Mouse (Mus musculus) embryonic facial prominence, embryonic 10.5 days (tissue): ENCODE measurements around the gene Shroom4. TPM values are rescaled to one million over a fixed set of nuclear protein-coding genes. Genes with fewer than 3 reads are reported as not detected.
A peak's percentile ranks its signal among the peaks of the same experiment; 100 is the strongest.

ENCODE experiments used
- DNase-seq: peaks from one replicate; pipeline ENCODE4 v3.0.0-alpha.2; 2017; ENCODE audit warnings: low spot score
- H3K27ac ChIP-seq: fragments of 300-500 bp; sonication (generic); replicated peaks from 2 replicates; pipeline ENCODE4 v1.5.1; 2016; ENCODE audit warnings: mild to moderate bottlenecking
- H3K27me3 ChIP-seq: fragments of 300-500 bp; sonication (generic); replicated peaks from 2 replicates; pipeline ENCODE4 v1.6.1; 2016; ENCODE audit warnings: low read depth, mild to moderate bottlenecking; ENCODE audit not compliant: poor library complexity, severe bottlenecking
- H3K36me3 ChIP-seq: fragments of 300-500 bp; sonication (generic); replicated peaks from 2 replicates; pipeline ENCODE4 v1.6.1; 2016; ENCODE audit warnings: mild to moderate bottlenecking, moderate library complexity
- H3K4me1 ChIP-seq: fragments of 300-500 bp; sonication (generic); 2 replicates; pipeline ENCODE4 v1.6.1; 2016
- H3K4me3 ChIP-seq: fragments of 300-500 bp; sonication (generic); 2 replicates; pipeline ENCODE4 v1.5.1; 2016; ENCODE audit warnings: mild to moderate bottlenecking, moderate library complexity
- H3K9me3 ChIP-seq: fragments of 300-500 bp; sonication (generic); 2 replicates; pipeline ENCODE4 v1.6.1; 2016; ENCODE audit warnings: mild to moderate bottlenecking
- WGBS: fragments of 180-500 bp; shearing (Covaris S2); methylation state at CpG from one replicate; pipeline ENCODE4 v1.1.7; 2016; 5-methylcytosine and 5-hydroxymethylcytosine counted together
- polyA plus RNA-seq: library from polyadenylated mRNA; unstranded; fragments of >200 nt; fragmentation: Nextera tagmentation; extraction: Ambion mirVana; gene quantifications from 2 replicates; pipeline ENCODE4 v1.2.1, GENCODE M21; 2016

The Shroom4 gene
- polyA plus RNA-seq, 1 experiment from 2014 or later: 8.8 TPM

- WGBS: 82% methylated on average over 3 of the region's 3 CpGs
- no peak overlapping the region for H3K4me3 ChIP-seq
- no peaks in the 10 kb centered on the region for H3K4me1 ChIP-seq
- H3K9me3 ChIP-seq: no peaks in the 10 kb centered on the region
- no peak overlapping the region for H3K27ac ChIP-seq
- DNase-seq: no peak
- H3K27me3 ChIP-seq: no peaks in the 10 kb centered on the region
- H3K36me3 ChIP-seq: no peaks in the 10 kb centered on the region
Measured at GRCm38 (mm10) chrX:6517217-6517616, 117.6 kb downstream of the Shroom4 start.

GRCm38 (mm10) chrX:6518421-6518820 is 118.8 kb downstream of the Shroom4 start:
- H3K9me3 ChIP-seq: no peaks in the 10 kb centered on the region
- WGBS: 57% methylated on average over 2 of the region's 2 CpGs

GRCm38 (mm10) chrX:6522935-6523334 is 123.3 kb downstream of the Shroom4 start:
- H3K4me1 ChIP-seq: no peaks in the 10 kb centered on the region
- H3K27me3 ChIP-seq: no peaks in the 10 kb centered on the region
- DNase-seq: no peak
- H3K27ac ChIP-seq: no peak overlapping the region
- H3K4me3 ChIP-seq: no peak overlapping the region
- H3K9me3 ChIP-seq: no peaks in the 10 kb centered on the region
- no peaks in the 10 kb centered on the region for H3K36me3 ChIP-seq
- 70% methylated on average over 2 of the region's 2 CpGs for WGBS

More at GRCm38 (mm10) chrX:6518421-6518820, 118.8 kb downstream of the Shroom4 start:
- Histone ChIP-seq H3K36me3 (no peaks in the 10 kb centered on the region), H3K27me3 (no peaks in the 10 kb centered on the region), H3K27ac (no peak overlapping the region), H3K4me1 (no peaks in the 10 kb centered on the region), H3K4me3 (no peak overlapping the region)
- DNase-seq: no peak

- Histone ChIP-seq H3K27me3 (no peaks in the 10 kb centered on the region), H3K36me3 (no peaks in the 10 kb centered on the region), H3K4me1 (no peaks in the 10 kb centered on the region), H3K27ac (no peak overlapping the region), H3K9me3 (no peaks in the 10 kb centered on the region), H3K4me3 (no peak overlapping the region)
- WGBS: 75% methylated on average over 2 of the region's 2 CpGs
- DNase-seq: no peak
Measured at GRCm38 (mm10) chrX:6536636-6537035, 137.0 kb downstream of the Shroom4 start.

- WGBS: 91% methylated on average over 2 of the region's 2 CpGs
- H3K9me3 ChIP-seq: no peaks in the 10 kb centered on the region
- no peak overlapping the region for H3K27ac ChIP-seq
- no peaks in the 10 kb centered on the region for H3K4me1 ChIP-seq
- no peaks in the 10 kb centered on the region for H3K27me3 ChIP-seq
- DNase-seq: no peak
- no peak overlapping the region for H3K4me3 ChIP-seq
- H3K36me3 ChIP-seq: no peaks in the 10 kb centered on the region
Measured at GRCm38 (mm10) chrX:6537689-6538088, 138.0 kb downstream of the Shroom4 start.

- no peak for DNase-seq
- no peaks in the 10 kb centered on the region for H3K36me3 ChIP-seq
- H3K4me3 ChIP-seq: no peak overlapping the region
- no peaks in the 10 kb centered on the region for H3K27me3 ChIP-seq
- no peak overlapping the region for H3K27ac ChIP-seq
- H3K9me3 ChIP-seq: no peaks in the 10 kb centered on the region
- WGBS: 79% methylated on average over 1 of the region's 1 CpGs
- H3K4me1 ChIP-seq: no peaks in the 10 kb centered on the region
Measured at GRCm38 (mm10) chrX:6565066-6565465, 165.4 kb downstream of the Shroom4 start.

- H3K9me3 ChIP-seq: no peaks in the 10 kb centered on the region
- no peaks in the 10 kb centered on the region for H3K36me3 ChIP-seq
- WGBS: 41% methylated on average over 1 of the region's 1 CpGs
- no peaks in the 10 kb centered on the region for H3K4me1 ChIP-seq
- no peak overlapping the region for H3K27ac ChIP-seq
- no peaks in the 10 kb centered on the region for H3K27me3 ChIP-seq
- no peak overlapping the region for H3K4me3 ChIP-seq
- no peak for DNase-seq
Measured at GRCm38 (mm10) chrX:6574511-6574910, 174.9 kb downstream of the Shroom4 start.

- H3K9me3 ChIP-seq: no peaks in the 10 kb centered on the region
- 35% methylated on average over 7 of the region's 7 CpGs for WGBS
- H3K36me3 ChIP-seq: no peaks in the 10 kb centered on the region
- no peaks in the 10 kb centered on the region for H3K4me1 ChIP-seq
- H3K4me3 ChIP-seq: no peak overlapping the region
- peak; percentile 8 for DNase-seq
- no peaks in the 10 kb centered on the region for H3K27me3 ChIP-seq
- H3K27ac ChIP-seq: no peak overlapping the region
Measured at GRCm38 (mm10) chrX:6577001-6577400, 177.3 kb downstream of the Shroom4 start.

- Histone ChIP-seq H3K27me3 (no peaks in the 10 kb centered on the region), H3K4me1 (no peaks in the 10 kb centered on the region), H3K4me3 (no peak overlapping the region), H3K36me3 (peaks cover 26% of the 10 kb centered on the region), H3K27ac (no peak overlapping the region), H3K9me3 (no peaks in the 10 kb centered on the region)
- 84% methylated on average over 6 of the region's 6 CpGs for WGBS
- no peak for DNase-seq
Measured at GRCm38 (mm10) chrX:6580671-6581070, 181.0 kb downstream of the Shroom4 start.

- Histone ChIP-seq H3K36me3 (peaks cover 26% of the 10 kb centered on the region), H3K9me3 (no peaks in the 10 kb centered on the region), H3K27ac (no peak overlapping the region), H3K4me1 (no peaks in the 10 kb centered on the region), H3K27me3 (no peaks in the 10 kb centered on the region), H3K4me3 (no peak overlapping the region)
- WGBS: 86% methylated on average over 1 of the region's 1 CpGs
- DNase-seq: no peak
Measured at GRCm38 (mm10) chrX:6581181-6581580, 181.5 kb downstream of the Shroom4 start.

GRCm38 (mm10) chrX:6582646-6583045 is 183.0 kb downstream of the Shroom4 start:
- WGBS: 88% methylated on average over 2 of the region's 2 CpGs

GRCm38 (mm10) chrX:6594183-6594582 is 194.5 kb downstream of the Shroom4 start:
- 88% methylated on average over 3 of the region's 3 CpGs for WGBS
- Histone ChIP-seq H3K36me3 (no peaks in the 10 kb centered on the region), H3K27me3 (no peaks in the 10 kb centered on the region), H3K27ac (no peak overlapping the region), H3K4me1 (no peaks in the 10 kb centered on the region), H3K4me3 (no peak overlapping the region), H3K9me3 (no peaks in the 10 kb centered on the region)
- no peak for DNase-seq

More at GRCm38 (mm10) chrX:6582646-6583045, 183.0 kb downstream of the Shroom4 start:
- DNase-seq: no peak
- Histone ChIP-seq H3K36me3 (peaks cover 26% of the 10 kb centered on the region), H3K9me3 (no peaks in the 10 kb centered on the region), H3K4me3 (no peak overlapping the region), H3K4me1 (no peaks in the 10 kb centered on the region), H3K27ac (no peak overlapping the region), H3K27me3 (no peaks in the 10 kb centered on the region)

- Histone ChIP-seq H3K27ac (no peak overlapping the region), H3K27me3 (no peaks in the 10 kb centered on the region), H3K9me3 (no peaks in the 10 kb centered on the region), H3K4me1 (no peaks in the 10 kb centered on the region), H3K36me3 (no peaks in the 10 kb centered on the region), H3K4me3 (no peak overlapping the region)
- 3% methylated on average over 2 of the region's 2 CpGs for WGBS
- peak; percentile 10 for DNase-seq
Measured at GRCm38 (mm10) chrX:6654024-6654423, 254.4 kb downstream of the Shroom4 start.
